Mouse (Mus musculus) ovary, postnatal 36 days (tissue): ENCODE results near the gene Xlr5b.
"Not testable (repeated sequence)": the region's sequence is repeated elsewhere in the genome, so short reads cannot be mapped to it uniquely, and the experiment has no call there.

Experiments
- DNase-seq: peaks from one replicate; pipeline ENCODE4 v3.0.0; 2022; ENCODE audit warnings: low spot score, mixed read lengths

The Xlr5b gene

GRCm38 (mm10) chrX:73148496-73148895, at the start of gene Xlr5b:
TSS of gene Xlr5b (plus strand) at chrX:73148796.
- not testable (repeated sequence) for DNase-seq

- not testable (repeated sequence) for DNase-seq
Measured at GRCm38 (mm10) chrX:73116747-73117146, 31.8 kb upstream of the Xlr5b start, which contains the start of gene Gm14685. TSS of gene Gm14685 (plus strand) at chrX:73117047.

- not testable (repeated sequence) for DNase-seq
Measured at GRCm38 (mm10) chrX:73122859-73123829, 25.5 kb upstream of the Xlr5b start.

- DNase-seq, result not testable (repeated sequence)
Measured at GRCm38 (mm10) chrX:73143218-73143618, 5.4 kb upstream of the Xlr5b start.

- not testable (repeated sequence) for DNase-seq
Measured at GRCm38 (mm10) chrX:73149350-73149749, 754 bp downstream of the Xlr5b start, which contains the start of gene DXBay18. TSS of gene DXBay18 (minus strand) at chrX:73149450.

- DNase-seq, result not testable (repeated sequence)
Measured at GRCm38 (mm10) chrX:73176889-73177288, 28.3 kb downstream of the Xlr5b start, which contains the start of gene Spin2d. TSS of gene Spin2d (minus strand) at chrX:73176989.

- not testable (repeated sequence) for DNase-seq
Measured at GRCm38 (mm10) chrX:73191934-73192333, 43.3 kb downstream of the Xlr5b start, which contains the start of gene Xlr3b. TSS of gene Xlr3b (plus strand) at chrX:73192207.
